Mouse (Mus musculus) stomach, postnatal 0 days (tissue): ENCODE measurements around the gene Fbxl13.

Source experiments
- CTCF ChIP-seq: IDR thresholded peaks from 2 replicates; pipeline ENCODE4 v1.5.1; 2016; ENCODE audit warnings: antibody characterized with exemption, low read depth, mild to moderate bottlenecking, moderate library complexity
- EP300 ChIP-seq: optimal IDR thresholded peaks from 2 replicates; pipeline ENCODE3; 2016; ENCODE audit warnings: antibody characterized with exemption

DNA sequence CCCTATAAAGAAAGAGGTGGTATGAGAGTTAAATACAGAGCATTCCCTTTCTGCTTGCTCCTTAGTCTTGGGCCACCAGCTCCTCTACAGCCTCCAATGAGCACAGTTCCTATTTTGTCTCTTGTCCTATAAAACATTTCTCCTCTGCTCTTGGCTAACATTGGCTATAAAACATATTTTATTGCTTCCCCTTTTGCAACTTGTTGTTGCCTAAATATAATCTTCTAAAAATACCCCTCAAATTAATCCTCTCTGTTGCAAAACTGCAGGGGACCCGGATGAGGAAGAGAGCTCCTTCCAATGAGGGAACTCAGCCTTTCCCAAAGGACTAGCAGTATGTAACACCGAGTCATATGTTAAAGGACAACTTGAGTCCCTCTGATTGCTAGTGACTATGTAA is 81.5 kb downstream of the Fbxl13 start:
- TF ChIP-seq CTCF: no peak
- TF ChIP-seq EP300: no peak
